Mouse (Mus musculus) telencephalon, adult 2 months (tissue): ENCODE data around the gene Sppl3.

Experiments
- DNase-seq: peaks from one replicate; pipeline ENCODE4 v3.0.0-alpha.2; 2011; ENCODE audit warnings: low read depth, low spot score

Gene Sppl3

DNA sequence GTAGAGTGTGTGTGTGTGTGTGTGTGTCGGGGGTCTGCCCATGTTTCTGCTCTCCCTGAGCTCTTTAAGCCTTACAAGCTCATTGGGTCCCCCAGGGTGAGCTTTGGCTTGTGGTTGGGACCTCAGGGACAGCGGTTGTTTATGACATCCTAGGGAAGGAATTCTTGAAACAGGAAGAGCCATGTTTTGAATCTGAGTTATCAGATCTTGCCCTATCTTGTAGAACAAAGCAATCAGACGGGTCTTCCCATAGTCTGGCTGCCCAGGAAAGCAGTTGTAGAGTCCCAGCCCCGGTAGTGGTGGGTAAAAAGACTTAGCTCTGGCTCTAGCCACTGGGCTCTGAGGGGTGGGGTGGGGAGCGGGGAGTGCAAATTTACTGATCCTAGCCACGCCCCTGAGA, 13.6 kb upstream of the Sppl3 start:
- no peak for DNase-seq

DNA sequence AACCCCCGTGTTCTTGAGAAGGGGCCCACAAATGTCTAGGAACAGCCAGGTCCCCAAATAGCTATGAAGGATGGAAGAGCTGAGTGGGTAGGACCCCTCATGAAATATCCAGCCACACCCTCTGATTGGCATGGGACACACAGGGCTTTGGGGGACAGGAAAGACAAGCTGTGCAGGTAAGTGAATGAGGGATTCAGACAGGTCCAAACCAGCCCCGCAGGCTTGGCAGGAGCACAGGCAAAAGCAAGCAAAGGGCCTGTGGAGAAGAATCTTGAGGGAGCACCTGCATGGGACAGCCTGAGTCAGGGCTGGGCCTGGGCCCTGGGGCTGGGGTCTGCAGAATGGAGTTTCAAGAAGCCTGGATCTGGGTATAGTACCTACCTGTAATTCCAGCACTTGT, 10.4 kb upstream of the Sppl3 start:
- DNase-seq = no peak

DNA sequence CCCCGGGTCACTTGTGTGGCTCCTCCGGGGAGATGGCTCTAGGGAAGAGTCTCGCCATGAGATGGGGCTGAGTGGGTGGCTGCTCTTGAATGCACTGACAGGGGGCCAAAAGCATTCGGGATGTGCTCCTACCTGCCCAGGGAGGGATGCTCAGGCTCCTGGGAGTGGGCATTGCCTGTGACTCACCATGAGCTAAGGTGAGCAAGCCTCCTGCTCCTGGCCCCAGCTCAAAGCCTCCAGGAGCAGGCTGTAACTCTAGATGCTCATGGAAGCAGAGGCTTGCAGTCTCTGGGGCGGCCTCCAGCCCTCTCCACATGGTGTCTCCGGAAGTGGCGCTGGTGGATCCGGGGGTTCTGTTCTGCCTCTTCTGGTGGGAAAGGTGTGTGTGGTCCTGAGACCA, 9.5 kb upstream of the Sppl3 start:
- DNase-seq = no peak

DNA sequence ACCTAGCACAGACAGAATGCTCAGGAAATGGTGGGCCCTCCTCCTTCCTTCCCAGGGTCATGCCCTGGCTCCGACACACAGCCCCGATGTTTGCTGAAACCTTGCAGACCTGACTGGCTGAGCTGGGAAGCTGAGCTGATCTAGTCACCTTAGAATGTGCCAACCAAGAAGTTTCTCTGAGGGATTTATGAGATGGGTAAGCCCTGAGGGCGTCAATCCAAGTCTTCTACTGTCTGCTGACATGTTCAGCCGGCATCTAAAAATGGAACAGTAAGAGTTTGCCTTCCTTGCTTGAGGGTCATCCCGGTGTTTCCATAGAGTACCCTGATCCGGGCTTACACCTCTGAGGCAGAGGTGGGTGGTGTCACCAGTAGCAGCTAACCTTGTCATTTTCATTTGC, 8.2 kb upstream of the Sppl3 start:
- no peak for DNase-seq

DNA sequence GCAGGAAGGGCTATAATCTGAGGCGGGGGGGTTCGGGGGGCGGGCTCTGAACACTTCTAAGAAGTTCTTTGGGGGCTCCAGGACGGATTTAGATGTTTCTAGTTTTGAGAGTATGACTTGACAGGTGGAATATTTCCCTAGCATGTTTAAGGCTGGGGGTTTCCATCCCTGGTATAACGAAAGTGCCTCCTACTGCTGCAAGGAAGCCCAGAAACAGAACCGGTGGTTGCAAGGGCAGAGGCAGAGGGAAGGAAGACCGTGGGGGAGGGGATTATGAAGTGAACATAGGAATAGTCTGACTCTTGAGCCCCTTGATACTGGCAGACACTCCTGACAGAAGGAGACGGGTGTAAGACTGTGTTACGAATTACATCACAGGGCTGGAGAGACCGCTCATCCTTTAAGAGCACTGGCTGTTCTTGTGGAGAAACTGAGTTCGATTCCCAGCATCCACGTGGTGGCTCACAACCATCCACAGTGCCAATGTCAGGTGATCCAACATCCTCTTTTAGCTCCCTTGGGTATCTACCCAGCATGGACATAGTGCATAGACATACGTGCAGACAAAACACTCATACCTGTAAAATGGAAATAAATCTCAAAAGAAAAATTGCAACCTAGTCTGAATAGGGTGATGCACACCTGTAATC, 7.6 kb upstream of the Sppl3 start:
- no peak for DNase-seq

DNA sequence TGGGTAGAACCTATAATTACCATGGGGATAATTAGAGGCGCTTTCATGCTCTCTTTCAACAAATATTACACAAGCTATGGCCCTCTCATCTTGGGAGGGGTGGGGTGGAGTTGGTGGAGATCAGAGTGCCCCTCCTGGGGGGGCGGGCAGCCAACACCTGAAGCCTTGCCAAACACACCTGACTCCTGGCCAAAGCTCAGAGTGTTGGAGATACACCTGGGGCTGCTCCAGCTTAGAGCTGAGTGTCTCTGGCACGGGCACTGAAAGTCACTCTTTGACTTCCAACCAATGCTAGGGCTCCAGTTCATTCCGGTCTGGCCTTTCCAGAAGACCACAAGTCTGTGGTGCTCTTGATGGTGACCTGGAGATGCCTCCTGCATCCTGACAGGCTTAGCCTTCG, 3.2 kb upstream of the Sppl3 start:
- DNase-seq = no peak

DNA sequence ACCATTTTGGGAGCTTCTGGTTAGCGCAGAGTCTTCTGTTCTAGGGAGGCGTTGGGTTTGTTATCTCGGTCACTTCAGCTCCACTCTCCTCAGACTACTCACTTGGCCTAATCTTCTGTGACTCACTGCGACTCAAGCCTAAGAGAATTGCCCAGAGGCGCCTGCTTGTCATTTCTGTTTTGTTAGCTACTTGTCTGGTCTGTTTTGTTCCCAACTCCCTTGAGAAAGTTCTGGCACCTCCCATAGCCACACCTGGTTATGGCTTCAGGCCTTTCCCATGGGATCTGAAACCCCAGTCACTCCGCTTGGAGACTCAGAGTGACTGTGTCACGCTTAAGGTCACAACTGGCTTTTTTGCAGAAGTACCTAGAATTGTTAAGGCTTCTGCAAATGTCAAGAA, 2.6 kb upstream of the Sppl3 start:
- no peak for DNase-seq

DNA sequence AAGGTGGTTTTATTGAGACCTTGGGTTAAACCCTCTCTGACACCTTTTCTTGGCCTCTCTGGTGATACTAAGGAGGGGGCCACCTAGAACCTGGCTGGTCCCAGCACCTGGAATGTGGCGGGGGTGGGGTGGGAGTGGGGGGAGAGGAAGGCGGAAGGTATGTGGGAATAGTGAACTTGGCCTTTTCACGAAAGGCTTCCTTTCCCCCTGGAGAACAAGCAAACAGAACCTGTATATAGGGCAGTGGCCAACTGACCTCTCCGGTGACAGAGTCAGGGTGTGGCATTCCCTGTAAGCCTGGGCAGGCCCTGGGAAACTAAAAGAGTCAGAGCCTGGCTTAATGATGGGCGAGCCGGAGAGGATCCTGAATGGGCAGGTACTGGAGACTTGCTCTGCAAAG, 1.8 kb upstream of the Sppl3 start:
- no peak for DNase-seq

DNA sequence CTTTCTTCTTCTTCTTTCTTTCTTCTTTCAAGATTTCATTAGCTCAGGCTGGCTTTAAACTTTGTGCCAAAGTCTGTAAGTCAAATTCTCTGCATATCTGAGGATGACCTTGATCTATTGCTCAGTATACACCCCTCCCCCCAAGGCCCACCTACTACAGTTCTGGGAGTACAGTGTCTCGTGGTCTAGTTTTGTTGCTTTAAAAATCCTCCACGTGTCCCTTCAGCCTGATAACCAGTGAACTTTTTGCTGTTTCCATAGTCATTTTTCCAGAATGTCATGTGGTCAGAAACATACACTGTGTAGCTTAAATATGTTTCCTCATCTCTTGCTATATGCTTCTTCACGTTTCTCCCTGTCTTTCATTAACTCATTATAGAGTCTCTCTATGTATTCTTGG, 976 bp upstream of the Sppl3 start:
- DNase-seq = no peak

DNA sequence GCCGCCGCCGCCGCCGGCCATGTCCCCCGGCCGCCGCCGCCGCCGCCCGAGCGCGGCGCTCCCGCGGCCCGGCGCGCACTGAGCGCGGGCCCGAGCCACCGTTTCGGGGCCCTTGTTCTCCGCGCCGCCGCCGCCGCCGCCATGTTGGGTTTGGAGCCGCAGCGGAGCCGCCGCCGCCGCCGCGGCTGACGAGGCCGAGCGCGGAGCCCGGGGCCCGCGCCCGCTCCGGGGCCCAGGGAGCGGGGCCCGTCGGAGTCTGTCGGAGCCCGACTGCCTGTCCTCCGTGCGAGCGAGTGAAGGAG, 231 bp downstream of the Sppl3 start:
- no peak for DNase-seq

DNA sequence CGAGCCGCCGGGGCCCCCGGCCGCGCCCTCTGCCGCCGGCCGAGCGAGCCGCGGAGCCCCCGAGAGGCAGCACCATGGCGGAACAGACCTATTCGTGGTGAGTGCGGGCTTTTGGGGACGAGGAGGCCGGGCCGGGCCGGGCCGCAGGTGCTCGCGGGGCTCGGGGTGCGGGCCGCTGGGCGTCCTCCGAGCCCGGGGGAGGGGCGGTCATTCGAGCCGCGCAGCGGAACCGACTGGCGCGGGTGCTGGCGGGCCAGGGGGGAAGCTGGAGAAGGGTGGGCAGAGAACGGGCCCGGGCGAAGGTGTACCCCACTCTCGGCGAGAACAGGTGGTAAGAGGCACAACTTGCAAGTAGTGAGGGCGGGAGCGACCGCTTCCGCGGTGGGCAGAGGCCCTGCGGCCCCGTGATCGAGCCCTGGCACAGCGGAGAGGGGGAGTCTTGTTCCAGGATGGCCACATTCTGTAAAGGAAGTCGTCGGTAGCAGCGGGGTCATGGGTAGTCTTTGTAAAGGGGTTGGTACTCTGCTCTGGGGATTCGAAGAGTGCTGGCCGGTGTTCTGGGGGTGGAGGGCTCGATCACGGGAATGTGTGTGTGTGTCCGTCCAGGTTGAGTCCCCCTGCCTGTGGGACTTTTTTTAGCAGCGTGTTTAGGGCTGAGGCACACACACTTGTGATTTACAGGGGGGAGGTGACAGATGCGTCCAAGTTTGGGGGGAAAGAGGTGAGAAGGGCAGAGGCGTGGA, 753 bp downstream of the Sppl3 start:
- DNase-seq = no peak

DNA sequence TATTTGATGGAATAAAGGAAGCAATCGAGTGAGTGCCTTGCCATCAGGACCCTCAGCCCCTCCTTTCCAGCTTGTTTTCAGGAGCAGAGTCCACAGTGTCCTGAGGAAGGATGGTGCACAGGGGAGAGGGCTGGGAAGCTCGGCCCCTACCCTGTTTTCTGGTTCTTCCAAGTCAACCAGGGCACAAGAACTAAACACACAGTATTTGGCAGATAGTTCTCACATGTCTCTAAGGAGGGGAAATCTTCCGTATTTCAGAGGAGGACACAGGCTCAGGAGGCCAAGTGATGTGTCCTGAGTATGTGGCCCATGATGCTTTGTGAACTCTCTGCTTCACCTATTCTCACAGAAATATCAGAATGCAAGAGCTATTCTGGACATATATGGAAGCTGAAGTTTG, 2.5 kb downstream of the Sppl3 start:
- DNase-seq = no peak

DNA sequence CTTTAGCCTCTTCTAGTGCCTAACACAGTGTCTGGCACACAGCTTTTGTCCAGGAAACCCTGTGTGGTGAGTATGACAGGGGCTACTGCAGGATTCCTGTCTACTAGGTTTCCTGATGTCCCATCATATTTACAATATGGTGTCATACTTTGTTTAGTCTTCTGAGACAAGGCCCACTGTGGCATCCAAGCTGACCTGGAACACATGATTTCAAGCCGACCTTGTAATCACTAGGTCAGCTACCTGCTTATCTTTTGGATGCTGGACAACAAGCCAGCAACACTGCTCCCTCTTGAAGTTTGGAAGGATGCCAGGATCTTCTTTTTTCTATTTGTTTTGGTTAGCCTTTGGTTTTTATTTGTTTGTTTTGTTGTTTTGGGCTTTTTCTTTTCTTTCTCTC, 3.6 kb downstream of the Sppl3 start:
- DNase-seq = no peak

DNA sequence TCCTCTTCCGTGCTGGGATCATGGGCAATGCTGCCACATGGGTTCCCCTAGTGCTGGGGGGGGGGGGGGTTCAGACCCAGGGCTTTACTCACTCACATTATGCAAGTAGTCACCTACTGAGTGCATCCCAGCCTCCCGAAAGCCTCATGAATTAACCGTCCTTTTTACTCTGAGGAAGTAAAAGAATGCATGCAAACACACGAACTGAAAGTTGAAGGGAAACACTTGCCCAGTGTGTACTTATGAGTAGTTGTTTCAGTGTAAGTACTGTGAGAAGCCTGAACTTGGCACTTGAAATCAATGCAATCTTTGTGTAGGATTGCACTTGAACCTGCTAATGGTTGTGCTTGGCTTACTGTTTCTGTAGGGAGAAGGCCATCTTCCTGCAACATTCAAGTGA, 4.2 kb downstream of the Sppl3 start:
- no peak for DNase-seq

DNA sequence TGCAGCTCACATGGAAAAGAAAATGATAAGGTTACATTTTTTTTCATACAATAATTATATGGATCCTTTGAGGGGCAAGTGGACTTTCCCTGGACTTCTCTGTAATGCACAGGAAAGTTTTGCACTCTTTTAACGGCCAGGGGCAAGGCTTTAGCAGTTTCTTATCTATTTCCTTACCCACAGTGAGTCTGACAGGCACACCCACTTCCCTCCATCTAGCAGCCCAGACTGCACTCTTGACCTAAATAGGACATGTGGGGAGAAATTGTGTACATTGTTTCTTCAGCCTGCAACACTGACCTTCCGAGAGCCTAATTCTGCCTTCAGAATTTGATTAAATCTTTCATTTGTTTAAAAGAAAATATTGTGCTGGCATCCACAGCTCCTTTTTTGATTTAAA, 7.3 kb downstream of the Sppl3 start:
- no peak for DNase-seq

DNA sequence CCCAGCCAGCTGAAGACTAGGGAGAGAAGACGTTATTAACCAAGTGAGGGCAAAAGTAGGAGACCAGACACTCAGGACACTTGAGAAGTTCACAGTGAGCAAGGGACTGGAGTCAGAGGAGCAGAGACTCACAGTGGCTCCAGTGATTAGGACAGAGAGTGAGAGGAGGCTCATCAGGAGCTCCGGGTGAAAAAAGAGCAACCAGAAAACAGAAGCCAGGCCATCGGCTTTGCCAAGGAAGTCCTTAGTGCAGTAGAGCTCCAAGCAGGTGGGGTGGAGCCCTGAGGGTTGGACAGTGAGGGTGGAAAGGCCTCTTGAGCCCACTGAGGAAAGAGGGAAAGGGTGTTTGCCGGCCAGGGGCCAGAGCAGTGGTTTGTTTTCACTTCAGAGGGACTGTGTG, 7.9 kb downstream of the Sppl3 start:
- no peak for DNase-seq

DNA sequence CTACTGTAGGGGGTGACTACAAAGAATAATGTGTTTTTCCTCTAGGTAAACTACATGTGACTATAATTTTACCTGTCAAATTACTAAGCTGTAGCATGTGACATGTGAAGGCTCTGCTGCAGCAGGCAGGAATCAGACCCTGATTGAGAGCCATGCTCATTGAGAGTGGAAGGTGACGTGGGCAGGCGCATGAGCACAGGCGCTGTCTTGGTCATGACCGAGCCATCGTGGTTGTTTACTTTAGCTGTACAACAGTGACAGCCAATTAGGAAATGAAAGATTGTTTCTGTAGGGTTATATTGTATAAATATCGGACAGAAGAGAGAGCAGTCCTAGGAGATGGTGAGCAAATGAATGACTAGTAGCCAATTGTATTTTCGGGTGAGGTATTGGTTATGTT, 11.1 kb downstream of the Sppl3 start:
- no peak for DNase-seq

DNA sequence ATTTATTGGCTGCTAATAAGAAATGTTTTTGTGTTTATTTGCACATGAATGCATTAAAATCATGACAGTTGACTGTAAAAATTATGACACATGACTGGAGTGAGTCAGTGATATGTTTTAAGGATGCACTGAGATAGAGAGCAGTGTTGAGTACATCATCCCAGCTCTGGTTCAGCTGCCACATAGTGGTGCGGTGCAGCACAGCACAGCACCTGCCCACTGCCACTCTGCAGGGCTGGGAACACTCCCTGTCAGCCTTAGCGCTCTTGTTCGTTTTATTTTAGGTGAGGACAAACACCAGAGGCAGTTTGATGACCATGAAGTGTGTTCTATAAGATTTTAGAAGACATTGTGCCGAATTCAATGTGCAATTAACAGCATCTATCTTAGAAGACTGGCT, 15.2 kb downstream of the Sppl3 start:
- DNase-seq = no peak

DNA sequence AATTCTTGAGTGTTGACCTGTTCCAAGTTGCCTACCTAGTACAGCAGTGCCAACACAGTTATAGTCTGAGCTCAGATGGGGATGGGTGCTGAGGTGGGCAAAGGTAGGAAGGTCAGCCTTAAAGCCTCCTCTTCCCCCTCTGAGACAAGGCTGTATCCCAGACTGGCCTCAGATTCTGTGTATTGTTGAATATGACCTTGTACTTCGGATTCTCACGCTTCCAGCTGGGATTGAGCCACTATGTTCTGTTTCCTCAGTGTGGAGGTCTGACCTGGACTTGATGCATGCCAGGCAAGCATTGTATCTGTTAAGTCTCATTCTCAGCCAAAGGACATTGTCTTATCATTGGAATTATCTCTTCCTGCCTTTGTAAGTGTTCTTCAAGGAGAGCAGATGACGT, 16.2 kb downstream of the Sppl3 start:
- DNase-seq = no peak

DNA sequence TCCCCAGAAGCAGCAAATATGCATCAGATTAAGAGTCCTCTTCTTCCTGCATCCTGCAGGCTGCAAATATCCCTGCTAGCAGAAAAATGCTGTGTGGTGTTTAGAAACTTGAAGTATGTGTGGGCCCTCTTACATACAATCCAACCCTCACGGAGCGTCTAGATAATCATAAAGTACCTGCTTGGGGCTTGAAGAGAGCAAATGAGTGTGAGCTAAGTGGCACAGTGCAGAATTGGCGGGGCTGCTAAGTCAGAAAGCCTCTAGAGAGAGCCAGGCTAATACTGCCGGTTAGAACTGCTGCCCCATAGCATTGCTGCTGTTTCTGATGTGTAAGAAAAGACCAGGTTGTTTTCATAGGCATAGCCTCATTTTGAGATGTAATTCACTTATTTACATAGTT, 18.0 kb downstream of the Sppl3 start:
- DNase-seq = no peak

DNA sequence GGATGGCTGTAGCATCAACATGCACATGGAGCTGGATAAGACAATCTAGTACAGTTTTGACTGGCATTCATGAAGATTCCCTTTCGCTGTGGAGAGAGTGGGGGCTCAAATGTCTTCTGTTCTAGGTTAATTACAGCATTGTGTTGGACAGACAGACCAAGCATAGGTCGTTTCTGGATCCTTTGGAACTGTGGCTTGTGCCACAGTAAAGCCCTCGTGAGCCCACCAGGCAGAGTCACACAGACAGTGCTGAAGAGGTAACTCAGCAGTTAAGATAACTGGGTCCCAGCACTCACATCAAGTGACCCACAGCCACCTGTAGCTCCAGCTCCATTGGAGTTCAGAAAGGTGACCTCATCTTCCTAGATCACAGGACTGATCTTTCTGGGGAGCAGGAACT, 18.6 kb downstream of the Sppl3 start:
- DNase-seq = no peak

DNA sequence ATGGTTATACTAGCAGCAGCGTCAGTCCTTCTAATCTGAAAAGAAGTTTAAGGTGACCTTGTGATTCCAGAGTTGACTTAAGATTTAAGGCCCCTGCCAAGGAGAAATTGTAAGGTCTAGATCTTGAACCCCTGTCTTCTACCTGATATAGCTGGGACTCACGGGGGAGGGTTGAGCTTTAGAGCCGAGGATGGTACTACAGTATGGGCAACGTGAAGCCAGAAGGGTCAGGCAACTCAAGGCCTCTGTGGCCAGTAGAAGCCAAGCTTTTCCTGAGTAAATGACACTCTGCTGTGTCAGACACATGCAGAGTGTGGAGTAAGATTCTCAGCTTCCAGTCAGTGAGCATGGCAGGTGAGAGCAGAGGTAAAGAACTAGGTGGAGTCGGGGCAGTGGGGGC, 20.6 kb downstream of the Sppl3 start:
- no peak for DNase-seq

DNA sequence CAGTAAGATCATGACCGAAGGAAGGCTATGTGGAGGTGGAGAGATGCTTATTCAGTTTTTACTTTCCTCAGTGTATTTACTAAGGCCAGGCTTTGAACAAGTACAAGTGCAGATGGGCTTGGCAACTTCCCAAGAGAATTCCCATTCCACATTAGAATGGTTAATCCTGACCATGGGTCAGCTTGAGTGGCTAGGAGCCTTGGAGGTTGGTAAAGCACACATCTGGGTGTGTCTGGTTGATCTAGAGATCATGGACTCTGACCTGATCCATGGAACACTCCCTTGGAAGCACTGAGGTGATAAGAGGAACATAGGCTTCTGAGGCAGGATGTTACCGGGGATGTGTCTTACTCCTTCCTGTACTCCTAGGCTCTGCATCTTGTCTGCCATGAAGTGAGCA, 21.7 kb downstream of the Sppl3 start:
- DNase-seq = no peak

DNA sequence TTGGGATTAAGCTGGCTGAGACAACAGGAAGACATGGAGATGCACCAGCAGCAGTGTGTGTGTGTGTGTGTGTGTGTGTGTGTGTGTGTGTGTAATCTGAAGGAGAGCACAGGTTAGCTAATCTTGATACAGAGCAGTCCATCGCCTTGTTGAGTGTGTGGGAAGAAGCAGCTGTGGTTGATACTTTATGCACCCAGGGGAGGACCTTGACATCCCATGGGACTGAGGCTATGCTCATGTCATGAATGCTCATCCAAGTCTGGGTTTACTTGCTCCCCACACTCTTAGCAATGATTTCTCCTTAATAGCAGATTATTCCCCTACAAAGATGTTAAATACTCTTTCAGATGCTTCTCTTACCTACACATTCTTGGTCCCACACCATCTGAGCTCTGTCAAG, 24.3 kb downstream of the Sppl3 start:
- DNase-seq = no peak
